Mouse (Mus musculus) liver, embryonic 18 days (tissue): ENCODE results near the gene Zmat5. TPM values are rescaled to one million over a fixed set of nuclear protein-coding genes. Genes with fewer than 3 reads are reported as not detected.

Experiments used
- polyA plus RNA-seq: library from polyadenylated mRNA; depleted of rRNA; stranded (reverse); fragments of >200 nt; gene quantifications from 2 replicates; pipeline ENCODE4 v1.2.3, GENCODE M21; 2012; rRNA removed

Gene Zmat5
- polyA plus RNA-seq, result 13.1 and 14.5 TPM in 2 replicates

DNA sequence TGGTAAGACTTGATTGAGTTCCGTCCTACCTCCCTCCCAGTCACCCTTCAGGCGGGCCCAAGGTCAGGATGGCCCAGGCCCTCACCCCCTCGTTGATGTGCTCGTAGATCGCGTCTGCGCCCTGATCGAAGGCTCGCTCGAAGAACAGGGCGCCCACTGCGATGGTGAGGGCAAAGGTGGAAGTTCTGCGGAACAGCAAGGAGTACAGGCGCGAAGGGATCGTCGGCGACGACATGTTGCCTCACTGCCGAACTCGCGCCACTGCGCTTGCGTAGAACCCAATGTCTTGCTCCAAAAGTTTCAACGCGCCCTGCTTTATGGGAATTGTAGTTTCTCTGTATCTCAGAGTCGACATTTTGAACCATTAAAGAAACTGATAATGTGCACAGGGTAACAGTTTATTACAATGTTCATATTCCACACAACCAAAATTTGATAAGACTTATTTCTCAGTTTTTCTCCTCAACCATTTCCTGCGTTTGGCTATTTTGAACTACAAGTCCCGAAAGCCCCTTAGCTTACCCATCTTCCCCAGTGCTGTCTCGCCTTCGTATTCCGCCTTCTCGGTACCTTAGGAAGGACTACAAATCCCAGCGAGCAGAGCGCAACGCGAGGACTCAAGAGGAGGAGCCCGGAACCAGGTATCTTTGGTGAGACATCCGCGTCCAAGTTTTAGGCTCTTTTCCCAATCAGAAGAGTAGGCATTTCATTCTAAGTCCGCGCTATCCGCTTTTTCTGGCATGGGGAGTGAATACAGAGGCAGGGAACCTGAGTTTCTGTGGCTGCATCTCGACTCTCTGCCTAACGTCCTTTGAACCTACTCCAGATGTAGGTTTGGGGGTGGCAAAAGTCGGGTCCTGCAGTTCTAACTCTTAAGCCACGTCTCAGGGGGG lies at the start of gene Zmat5, which contains the start of gene Uqcr10:
Gene Zmat5 (plus strand): TSS at position 607 of the 893 bp plus-strand sequence.
Gene Uqcr10 (minus strand): TSS at position 271 of the 893 bp plus-strand sequence.

DNA sequence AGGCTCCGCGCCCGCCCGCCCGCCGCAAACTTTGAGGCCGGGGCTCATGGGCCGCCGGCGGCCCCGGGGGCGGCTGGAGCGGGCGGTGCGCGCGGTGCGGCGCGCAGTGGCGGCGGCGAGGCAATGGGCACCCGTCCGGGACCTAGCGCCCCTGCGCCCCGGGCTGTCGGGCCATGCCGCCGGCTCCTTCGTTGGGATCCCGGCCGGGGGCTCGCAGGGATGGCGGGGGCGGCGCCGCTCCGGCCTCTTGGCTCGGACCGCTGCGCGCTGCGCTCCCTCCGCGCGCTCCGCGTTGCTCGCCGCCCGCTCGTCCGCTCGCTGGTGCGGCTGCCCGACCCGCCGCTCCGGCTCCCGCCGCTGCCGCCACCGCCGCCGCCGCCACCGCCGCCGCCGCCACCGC lies 42.3 kb downstream of the Zmat5 start, which contains the start of gene Cabp7:
Gene Cabp7 (minus strand): TSS at position 46 of the 400 bp plus-strand sequence.

Other genes with a start within 250 kb of the Zmat5 start
- 13.6 and 15.8 TPM in 2 replicates for gene Mtmr3, start 109.8 kb upstream of the Zmat5 start, polyA plus RNA-seq
- not detected in 2 replicates for gene Gm11032, start 84.6 kb upstream of the Zmat5 start, polyA plus RNA-seq
- 8.2 and 9.7 TPM in 2 replicates for gene Ascc2, start 66.9 kb upstream of the Zmat5 start, polyA plus RNA-seq
- gene Uqcr10, start 336 bp upstream of the Zmat5 start, polyA plus RNA-seq, result 845 and 849 TPM in 2 replicates
- gene Cabp7, start 42.1 kb downstream of the Zmat5 start, polyA plus RNA-seq, result not detected in 2 replicates
- gene Nf2, start 144.9 kb downstream of the Zmat5 start, polyA plus RNA-seq, result 10.5 and 12.2 TPM in 2 replicates
- gene Nipsnap1, start 169.3 kb downstream of the Zmat5 start, polyA plus RNA-seq, result 65.9 and 74.9 TPM in 2 replicates
- gene Thoc5, start 190.6 kb downstream of the Zmat5 start, polyA plus RNA-seq, result 10.6 and 10.8 TPM in 2 replicates
- gene Nefh, start 243.4 kb downstream of the Zmat5 start, polyA plus RNA-seq, result 0.07 and 0.08 TPM in 2 replicates